Mouse (Mus musculus): ENCODE measurements around the gene Zdhhc14. TPM values are rescaled to one million over a fixed set of nuclear protein-coding genes. Genes with fewer than 3 reads are reported as not detected.

Zdhhc14 gene
- polyA plus RNA-seq, 1 experiment from 2014 or later: 2.4 TPM

DNA sequence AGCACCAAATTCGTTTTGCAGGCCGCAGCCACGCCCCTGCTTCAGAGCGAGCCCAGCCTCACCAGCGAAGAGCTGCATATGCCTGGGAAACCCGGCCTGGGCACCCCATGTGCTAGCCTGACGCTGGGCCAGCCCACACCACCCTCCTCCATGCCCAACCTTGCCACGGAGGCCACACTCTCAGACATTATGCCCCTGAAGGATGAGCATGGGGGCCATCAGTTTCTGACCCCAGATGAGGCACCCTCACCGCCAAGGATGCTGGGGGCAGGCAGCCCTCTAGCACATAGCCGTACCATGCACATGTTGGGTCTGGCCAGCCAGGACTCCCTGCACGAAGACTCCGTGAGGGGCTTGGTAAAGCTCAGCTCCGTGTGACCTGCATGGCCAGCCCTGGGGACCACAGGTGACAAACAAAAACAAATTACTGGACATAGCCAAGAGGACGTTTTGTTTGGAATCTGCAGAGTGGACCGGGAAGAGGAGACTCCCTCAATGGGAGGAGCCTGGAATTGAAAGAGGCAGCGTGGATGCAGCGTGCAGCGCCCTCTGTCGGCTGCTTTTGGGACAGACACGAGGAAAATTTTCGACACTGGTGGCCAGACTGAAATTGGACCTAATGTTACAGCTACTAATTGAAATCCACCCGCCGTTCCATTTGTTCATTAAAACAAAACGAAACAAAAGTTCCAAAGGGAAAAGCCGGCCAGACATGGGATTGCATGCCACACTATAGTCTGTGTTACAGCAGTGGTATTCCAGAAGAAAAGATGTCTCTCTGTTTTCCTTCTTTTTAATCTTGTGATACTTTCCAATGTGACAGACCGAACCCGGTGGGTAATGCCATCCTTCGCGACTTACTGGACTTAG is 260.6 kb downstream of the Zdhhc14 start:
- Histone ChIP-seq H3K4me2 (replicated peaks; ENCODE audit: low read depth, low read length) (peak overlapping the region; percentile 60), H3K9me3 (ENCODE audit: control insufficient read depth, low read depth, low read length) (no peaks in the 10 kb centered on the region), H3K36me3 (ENCODE audit: control insufficient read depth, insufficient read depth, low read length) (no peaks in the 10 kb centered on the region), H3K4me3 (ENCODE audit: low read depth, low read length) (peak overlapping the region; percentile 32), H3K9ac (replicated peaks; ENCODE audit: low read depth, low read length) (no peak overlapping the region), H3K27me3 (ENCODE audit: control insufficient read depth, insufficient read depth, low read length) (no peaks in the 10 kb centered on the region), H3K27ac (ENCODE audit: low read length) (no peak overlapping the region), H3K4me1 (ENCODE audit: control insufficient read depth, insufficient read depth, low read length) (0 out of 2 replicates have a peak, but pooled peaks cover 3% of the 10 kb centered on the region)
- WGBS: 13% methylated on average over 29 of the region's 29 CpGs
- peak; percentile 64; the same call in 1 of the 2 replicates for ATAC-seq (ENCODE audit: insufficient number of reproducible peaks, insufficient read depth, low FRiP score, low read depth)

DNA sequence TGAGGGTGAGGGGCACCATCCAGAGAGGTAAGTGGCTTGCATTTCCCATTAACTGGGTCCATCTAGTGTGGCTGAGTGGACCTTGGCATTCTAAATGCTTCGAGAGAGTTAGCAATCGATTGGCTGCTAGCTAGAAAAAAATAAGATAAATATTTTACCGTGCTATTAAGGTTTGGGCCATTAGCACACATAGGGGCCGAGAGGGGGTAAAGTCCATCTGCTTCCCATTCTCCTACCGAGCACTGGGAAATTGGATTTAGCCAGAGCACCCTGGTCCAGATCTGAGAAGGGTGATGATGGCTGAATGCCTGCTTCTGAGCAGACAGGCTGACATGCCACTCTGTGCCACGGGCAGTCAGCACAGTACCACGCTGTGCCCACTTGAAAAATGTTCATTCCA is 263.1 kb downstream of the Zdhhc14 start:
- H3K27me3 ChIP-seq (ENCODE audit: control insufficient read depth, insufficient read depth, low read length): no peaks in the 10 kb centered on the region
- no peak overlapping the region for H3K4me3 ChIP-seq (ENCODE audit: low read depth, low read length)
- no peaks in the 10 kb centered on the region for H3K9me3 ChIP-seq (ENCODE audit: control insufficient read depth, low read depth, low read length)
- no peaks in the 10 kb centered on the region for H3K36me3 ChIP-seq (ENCODE audit: control insufficient read depth, insufficient read depth, low read length)
- H3K4me2 ChIP-seq (replicated peaks; ENCODE audit: low read depth, low read length): no peak overlapping the region
- no peaks in the 10 kb centered on the region for H3K4me1 ChIP-seq (ENCODE audit: control insufficient read depth, insufficient read depth, low read length)
- no peak overlapping the region for H3K27ac ChIP-seq (ENCODE audit: low read length)
- 67% methylated on average over 7 of the region's 7 CpGs for WGBS
- H3K9ac ChIP-seq (replicated peaks; ENCODE audit: low read depth, low read length): no peak overlapping the region
- ATAC-seq (ENCODE audit: insufficient number of reproducible peaks, insufficient read depth, low FRiP score, low read depth): no peak

DNA sequence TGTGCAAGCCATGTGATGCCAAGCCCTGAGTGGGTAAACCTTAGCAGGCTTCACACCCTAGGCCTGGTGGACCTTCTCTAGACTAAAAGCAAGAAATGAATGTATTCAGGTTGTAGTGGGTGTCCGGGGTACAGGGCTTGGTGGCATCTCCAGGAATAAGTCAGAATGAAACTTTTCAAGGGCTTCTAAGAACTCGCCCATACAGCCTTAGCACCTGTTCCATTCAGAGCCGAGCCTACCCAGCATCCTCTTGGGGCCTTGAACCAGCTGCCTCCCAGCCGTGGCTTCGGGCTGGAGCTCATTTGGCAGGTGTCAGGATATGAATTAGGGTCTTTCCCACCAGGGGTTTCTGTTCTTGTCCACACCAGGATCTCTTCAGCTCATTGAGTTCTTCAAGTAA is 263.7 kb downstream of the Zdhhc14 start:
- H3K27me3 ChIP-seq (ENCODE audit: control insufficient read depth, insufficient read depth, low read length): no peaks in the 10 kb centered on the region
- no peak for ATAC-seq (ENCODE audit: insufficient number of reproducible peaks, insufficient read depth, low FRiP score, low read depth)

GRCm38 (mm10) chr17:5756855-5757254 is 264.5 kb downstream of the Zdhhc14 start:
- Histone ChIP-seq H3K9me3 (ENCODE audit: control insufficient read depth, low read depth, low read length) (no peaks in the 10 kb centered on the region), H3K4me3 (ENCODE audit: low read depth, low read length) (no peak overlapping the region), H3K4me2 (replicated peaks; ENCODE audit: low read depth, low read length) (no peak overlapping the region), H3K27ac (ENCODE audit: low read length) (no peak overlapping the region), H3K9ac (replicated peaks; ENCODE audit: low read depth, low read length) (no peak overlapping the region), H3K4me1 (ENCODE audit: control insufficient read depth, insufficient read depth, low read length) (no peaks in the 10 kb centered on the region), H3K27me3 (ENCODE audit: control insufficient read depth, insufficient read depth, low read length) (no peaks in the 10 kb centered on the region), H3K36me3 (ENCODE audit: control insufficient read depth, insufficient read depth, low read length) (no peaks in the 10 kb centered on the region)
- 83% methylated on average over 15 of the region's 15 CpGs for whole genome bisulfite sequencing
- no peak for ATAC-seq (ENCODE audit: insufficient number of reproducible peaks, insufficient read depth, low FRiP score, low read depth)

More for the DNA sequence above, 263.7 kb downstream of the Zdhhc14 start:
- Histone ChIP-seq H3K27ac (ENCODE audit: low read length) (no peak overlapping the region), H3K4me2 (replicated peaks; ENCODE audit: low read depth, low read length) (no peak overlapping the region), H3K9me3 (ENCODE audit: control insufficient read depth, low read depth, low read length) (no peaks in the 10 kb centered on the region), H3K4me3 (ENCODE audit: low read depth, low read length) (no peak overlapping the region), H3K4me1 (ENCODE audit: control insufficient read depth, insufficient read depth, low read length) (no peaks in the 10 kb centered on the region), H3K36me3 (ENCODE audit: control insufficient read depth, insufficient read depth, low read length) (no peaks in the 10 kb centered on the region), H3K9ac (replicated peaks; ENCODE audit: low read depth, low read length) (no peak overlapping the region)
- 65% methylated on average over 5 of the region's 5 CpGs for WGBS

GRCm38 (mm10) chr17:5763768-5764167 is 271.4 kb downstream of the Zdhhc14 start:
- ATAC-seq (ENCODE audit: insufficient number of reproducible peaks, insufficient read depth, low FRiP score, low read depth): no peak
- no peaks in the 10 kb centered on the region for H3K4me1 ChIP-seq (ENCODE audit: control insufficient read depth, insufficient read depth, low read length)
- 87% methylated on average over 5 of the region's 5 CpGs for WGBS
- no peak overlapping the region for H3K4me2 ChIP-seq (replicated peaks; ENCODE audit: low read depth, low read length)
- no peak overlapping the region for H3K4me3 ChIP-seq (ENCODE audit: low read depth, low read length)
- H3K9ac ChIP-seq (replicated peaks; ENCODE audit: low read depth, low read length): no peak overlapping the region
- H3K27ac ChIP-seq (ENCODE audit: low read length): no peak overlapping the region
- no peaks in the 10 kb centered on the region for H3K9me3 ChIP-seq (ENCODE audit: control insufficient read depth, low read depth, low read length)
- no peaks in the 10 kb centered on the region for H3K36me3 ChIP-seq (ENCODE audit: control insufficient read depth, insufficient read depth, low read length)
- no peaks in the 10 kb centered on the region for H3K27me3 ChIP-seq (ENCODE audit: control insufficient read depth, insufficient read depth, low read length)

DNA sequence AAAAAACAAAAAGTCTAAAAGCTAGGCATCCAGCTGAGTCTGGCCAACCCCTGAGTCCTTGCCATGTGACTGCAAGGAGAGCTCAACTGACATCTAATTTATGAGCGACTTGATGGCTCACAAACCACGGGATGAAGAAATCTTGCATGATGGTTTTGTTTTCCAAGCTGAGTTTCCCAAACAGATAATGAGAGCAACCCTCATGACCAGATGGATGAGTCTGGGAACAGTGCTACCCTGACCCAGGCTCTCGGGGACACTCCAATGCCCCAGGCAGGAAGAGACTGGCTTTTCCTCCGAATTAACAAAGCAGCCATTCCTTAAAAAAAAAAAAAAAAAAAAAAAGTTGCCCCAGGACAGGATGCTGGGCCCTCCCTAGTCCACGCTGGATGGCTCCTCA is 271.9 kb downstream of the Zdhhc14 start:
- Histone ChIP-seq H3K36me3 (ENCODE audit: control insufficient read depth, insufficient read depth, low read length) (no peaks in the 10 kb centered on the region), H3K9ac (replicated peaks; ENCODE audit: low read depth, low read length) (no peak overlapping the region), H3K4me3 (ENCODE audit: low read depth, low read length) (no peak overlapping the region), H3K4me2 (replicated peaks; ENCODE audit: low read depth, low read length) (no peak overlapping the region), H3K9me3 (ENCODE audit: control insufficient read depth, low read depth, low read length) (no peaks in the 10 kb centered on the region), H3K4me1 (ENCODE audit: control insufficient read depth, insufficient read depth, low read length) (no peaks in the 10 kb centered on the region; the same call in 1 of the 2 replicates), H3K27me3 (ENCODE audit: control insufficient read depth, insufficient read depth, low read length) (no peaks in the 10 kb centered on the region), H3K27ac (ENCODE audit: low read length) (no peak overlapping the region)
- ATAC-seq (ENCODE audit: insufficient number of reproducible peaks, insufficient read depth, low FRiP score, low read depth): no peak
- 60% methylated on average over 5 of the region's 5 CpGs for WGBS

DNA sequence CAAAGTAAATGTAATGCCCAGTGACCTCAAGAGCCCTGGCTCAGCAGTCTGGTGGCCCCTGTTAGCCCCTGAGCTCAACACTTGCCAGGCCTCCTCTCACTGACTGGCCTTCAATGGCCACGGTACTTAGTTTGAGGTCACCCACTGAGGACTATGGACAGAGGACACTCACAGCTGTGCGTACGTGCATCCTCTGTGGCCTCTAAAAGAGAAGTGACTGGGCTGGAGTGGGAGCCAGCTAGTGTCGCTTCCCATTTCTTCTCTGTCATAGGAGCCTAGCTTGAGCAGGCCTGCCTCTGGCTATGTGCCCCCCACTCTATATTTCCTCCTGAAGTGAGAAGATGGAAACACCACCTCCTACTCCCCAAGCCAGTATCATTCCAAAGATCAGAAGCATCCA is 273.4 kb downstream of the Zdhhc14 start:
- no peak overlapping the region for H3K27ac ChIP-seq (ENCODE audit: low read length)
- no peaks in the 10 kb centered on the region; the same call in 1 of the 2 replicates for H3K4me1 ChIP-seq (ENCODE audit: control insufficient read depth, insufficient read depth, low read length)
- ATAC-seq (ENCODE audit: insufficient number of reproducible peaks, insufficient read depth, low FRiP score, low read depth): no peak
- no peaks in the 10 kb centered on the region for H3K36me3 ChIP-seq (ENCODE audit: control insufficient read depth, insufficient read depth, low read length)
- H3K4me2 ChIP-seq (replicated peaks; ENCODE audit: low read depth, low read length): no peak overlapping the region
- no peak overlapping the region for H3K4me3 ChIP-seq (ENCODE audit: low read depth, low read length)
- no peaks in the 10 kb centered on the region for H3K9me3 ChIP-seq (ENCODE audit: control insufficient read depth, low read depth, low read length)
- WGBS: 71% methylated on average over 4 of the region's 4 CpGs
- H3K27me3 ChIP-seq (ENCODE audit: control insufficient read depth, insufficient read depth, low read length): no peaks in the 10 kb centered on the region
- H3K9ac ChIP-seq (replicated peaks; ENCODE audit: low read depth, low read length): no peak overlapping the region

DNA sequence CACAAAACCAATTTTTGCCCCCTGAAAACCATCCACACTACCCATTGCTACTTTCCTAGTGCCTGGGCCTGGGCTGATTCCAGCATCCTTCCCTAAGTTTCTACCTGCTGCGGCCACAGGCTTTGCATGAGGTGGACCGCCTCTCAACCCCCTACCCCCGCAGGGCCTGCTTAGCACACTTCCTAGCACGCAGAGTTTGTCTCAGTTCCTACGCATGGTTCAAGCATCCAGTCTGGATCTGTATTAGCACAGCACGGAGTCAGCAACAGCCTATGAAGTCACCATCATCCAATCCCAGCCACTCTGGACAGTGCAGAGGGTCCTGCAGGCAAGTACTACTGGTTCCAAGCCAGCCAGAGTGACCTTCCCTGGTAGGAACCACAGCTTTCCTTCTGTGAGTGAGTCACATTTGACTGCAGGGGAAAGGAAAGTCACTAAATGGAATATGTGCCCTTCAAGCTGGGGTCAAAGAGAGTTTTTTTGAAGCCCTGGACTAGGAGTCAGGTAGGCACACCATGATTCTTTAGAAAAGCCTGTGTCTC is 275.9 kb downstream of the Zdhhc14 start:
- no peak overlapping the region; the same call in 1 of the 2 replicates for H3K27ac ChIP-seq (ENCODE audit: low read length)
- ATAC-seq (ENCODE audit: insufficient number of reproducible peaks, insufficient read depth, low FRiP score, low read depth): no peak
- H3K4me2 ChIP-seq (replicated peaks; ENCODE audit: low read depth, low read length): no peak overlapping the region
- 73% methylated on average over 6 of the region's 6 CpGs for WGBS
- H3K9me3 ChIP-seq (ENCODE audit: control insufficient read depth, low read depth, low read length): no peaks in the 10 kb centered on the region
- no peaks in the 10 kb centered on the region for H3K27me3 ChIP-seq (ENCODE audit: control insufficient read depth, insufficient read depth, low read length)
- no peaks in the 10 kb centered on the region; the same call in 1 of the 2 replicates for H3K4me1 ChIP-seq (ENCODE audit: control insufficient read depth, insufficient read depth, low read length)
- H3K9ac ChIP-seq (replicated peaks; ENCODE audit: low read depth, low read length): no peak overlapping the region
- no peaks in the 10 kb centered on the region for H3K36me3 ChIP-seq (ENCODE audit: control insufficient read depth, insufficient read depth, low read length)
- no peak overlapping the region for H3K4me3 ChIP-seq (ENCODE audit: low read depth, low read length)

All from stomach, embryonic 14.5 days (tissue).